Mouse (Mus musculus): ENCODE measurements at regions not wholly inside any gene's neighbourhood (a gene's known extent, or its start where the extent isn't known, plus 50 kb on each side); places are given as distances from the start of the nearest gene placed in this dataset.

DNA sequence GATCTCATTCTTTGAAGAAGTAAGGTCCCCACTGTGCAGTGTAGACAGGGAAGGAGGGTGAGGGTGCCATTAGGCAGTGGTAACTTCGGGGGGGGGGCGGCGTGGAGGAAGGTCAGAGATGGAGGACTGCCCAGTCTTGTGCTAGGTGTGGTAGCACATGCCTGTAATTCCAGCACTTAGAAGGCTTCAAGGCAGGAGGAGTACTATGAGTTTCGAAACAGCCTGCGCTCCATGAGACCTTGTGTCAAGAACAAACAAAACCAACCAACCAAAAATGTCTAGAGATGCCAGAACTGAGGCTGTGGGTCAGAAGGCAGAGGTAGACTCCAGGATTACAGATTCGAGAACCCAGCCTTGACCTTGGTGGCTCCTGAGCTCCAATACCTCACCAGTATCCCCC lies 130.8 kb downstream of the Pja1 start:
- no peak for DNase-seq (ENCODE audit: low spot score)

GRCm38 (mm10) chrX:99339081-99339876 lies 131.8 kb downstream of the Pja1 start:
- no peak for DNase-seq (ENCODE audit: low spot score)

- DNase-seq (ENCODE audit: low spot score), result no peak
Observed at GRCm38 (mm10) chrX:99336616-99337553, 134.2 kb downstream of the Pja1 start.

- no peak for DNase-seq (ENCODE audit: low spot score)
Observed at GRCm38 (mm10) chrX:99335886-99336589, 135.0 kb downstream of the Pja1 start.

GRCm38 (mm10) chrX:99332457-99332770 lies 138.7 kb downstream of the Pja1 start:
- no peak for DNase-seq (ENCODE audit: low spot score)

DNA sequence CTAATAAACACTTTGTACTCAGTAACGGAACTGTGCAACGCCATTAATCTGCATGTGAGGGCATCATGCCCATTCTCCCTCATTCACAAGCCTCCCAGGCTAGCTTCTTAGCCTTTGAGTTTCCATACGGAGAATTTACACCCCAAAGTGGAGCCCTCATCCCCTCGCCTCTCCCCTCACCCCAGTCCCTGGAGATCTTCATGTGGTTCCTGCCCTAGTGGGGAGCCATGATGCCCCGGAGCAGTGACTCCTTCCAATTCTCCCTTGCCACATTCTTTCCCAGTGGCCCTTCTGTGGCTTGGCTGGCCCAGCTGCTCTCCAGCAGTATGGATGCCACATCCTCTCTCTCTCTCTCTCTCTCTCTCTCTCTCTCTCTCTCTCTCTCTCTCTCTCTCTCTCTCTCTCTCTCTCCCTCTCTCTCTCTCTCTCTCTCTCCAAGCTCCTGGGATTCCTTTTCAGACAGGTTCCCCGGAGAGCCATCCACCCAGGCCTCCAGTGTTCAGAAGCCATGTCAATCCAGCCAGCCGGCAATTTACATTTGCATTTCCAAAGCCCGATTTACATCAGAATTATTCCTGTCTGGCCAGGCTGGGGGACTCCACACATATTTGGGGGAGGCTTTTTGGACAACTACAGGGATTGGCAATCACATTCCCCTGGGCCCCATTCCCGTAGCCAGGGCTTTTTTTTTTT lies 139.2 kb downstream of the Pja1 start:
- no peak for DNase-seq (ENCODE audit: low spot score)

GRCm38 (mm10) chrX:99330386-99330785 lies 140.7 kb downstream of the Pja1 start:
- DNase-seq (ENCODE audit: low spot score), result no peak

- DNase-seq (ENCODE audit: low spot score), result no peak
Observed at GRCm38 (mm10) chrX:99328576-99328975, 142.5 kb downstream of the Pja1 start.

- no peak for DNase-seq (ENCODE audit: low spot score)
Observed at GRCm38 (mm10) chrX:99326167-99326566, 144.9 kb downstream of the Pja1 start.

GRCm38 (mm10) chrX:99325460-99325859 lies 145.6 kb downstream of the Pja1 start:
- no peak for DNase-seq (ENCODE audit: low spot score)

DNA sequence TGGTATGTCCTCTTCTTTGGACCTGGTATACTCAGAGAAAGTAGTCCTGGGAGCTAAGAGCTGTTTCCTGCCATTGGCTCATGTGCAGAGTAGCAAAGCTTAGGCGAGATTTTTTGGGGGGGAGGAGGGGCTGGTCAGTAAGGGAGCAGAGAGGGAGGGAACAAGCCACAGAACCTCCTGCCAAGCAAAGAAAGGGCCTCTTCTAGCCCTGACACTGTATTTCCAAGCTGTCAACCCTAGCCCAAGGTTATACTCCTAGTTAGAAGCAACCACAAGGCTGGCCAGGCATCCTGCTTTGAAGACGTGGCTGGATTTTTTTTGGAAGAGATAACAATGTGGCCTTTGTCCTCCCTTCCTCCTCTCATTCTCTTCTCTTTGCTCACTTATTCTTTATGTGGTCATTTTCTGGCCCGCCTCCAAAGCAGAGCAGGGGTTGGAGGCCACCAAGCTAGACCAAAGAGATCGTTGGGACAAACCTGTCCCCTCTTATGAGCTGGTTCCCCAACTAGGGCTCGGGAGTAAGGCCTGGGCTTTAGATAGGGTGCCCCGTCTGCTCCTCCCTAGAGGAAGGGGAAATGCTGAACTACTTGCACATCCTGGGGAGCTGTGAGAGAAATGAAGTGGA lies 146.4 kb downstream of the Pja1 start:
- DNase-seq (ENCODE audit: low spot score), result no peak

DNA sequence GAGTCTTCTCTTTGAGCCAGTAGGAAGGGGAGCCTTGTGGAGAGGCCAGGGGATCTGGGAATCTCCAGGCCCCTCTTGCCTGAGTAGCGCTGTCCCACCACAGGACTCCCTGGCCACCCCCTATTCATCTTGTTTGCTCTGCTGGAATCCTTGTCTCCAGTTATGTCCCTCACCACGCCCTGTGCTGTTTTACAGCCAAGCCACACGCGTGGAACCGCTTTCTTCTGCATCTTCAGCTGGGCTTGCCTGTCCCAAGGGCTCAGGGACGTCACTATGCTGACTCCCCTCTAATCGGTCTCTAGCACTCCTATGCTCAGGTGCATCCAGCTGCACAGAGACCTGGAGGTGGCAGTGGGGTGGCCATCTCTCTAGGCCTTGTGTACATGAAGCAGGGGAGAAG lies 151.3 kb downstream of the Pja1 start:
- DNase-seq (ENCODE audit: low spot score), result no peak

DNA sequence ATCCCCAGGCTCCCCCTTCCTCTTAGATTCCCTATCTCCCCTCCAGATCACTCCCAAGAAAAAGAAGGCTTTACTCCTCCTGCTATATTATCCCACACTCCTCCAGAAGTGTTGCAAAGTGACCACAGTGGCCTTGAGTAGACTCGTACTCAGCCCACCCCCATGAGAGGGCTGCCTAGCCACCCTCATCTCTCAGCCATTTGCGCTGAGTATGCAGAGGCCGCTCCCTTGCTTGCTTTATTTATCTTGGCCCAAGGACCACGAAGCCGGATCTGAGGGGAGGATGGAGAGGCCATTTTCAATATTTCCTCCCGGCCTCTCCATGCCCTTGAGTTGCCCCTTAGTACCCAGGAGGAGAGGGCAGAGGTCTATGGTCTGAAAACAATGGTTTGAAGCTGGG lies 151.9 kb downstream of the Pja1 start:
- DNase-seq (ENCODE audit: low spot score), result no peak

GRCm38 (mm10) chrX:99318141-99318540 lies 152.9 kb downstream of the Pja1 start:
- no peak for DNase-seq (ENCODE audit: low spot score)

DNA sequence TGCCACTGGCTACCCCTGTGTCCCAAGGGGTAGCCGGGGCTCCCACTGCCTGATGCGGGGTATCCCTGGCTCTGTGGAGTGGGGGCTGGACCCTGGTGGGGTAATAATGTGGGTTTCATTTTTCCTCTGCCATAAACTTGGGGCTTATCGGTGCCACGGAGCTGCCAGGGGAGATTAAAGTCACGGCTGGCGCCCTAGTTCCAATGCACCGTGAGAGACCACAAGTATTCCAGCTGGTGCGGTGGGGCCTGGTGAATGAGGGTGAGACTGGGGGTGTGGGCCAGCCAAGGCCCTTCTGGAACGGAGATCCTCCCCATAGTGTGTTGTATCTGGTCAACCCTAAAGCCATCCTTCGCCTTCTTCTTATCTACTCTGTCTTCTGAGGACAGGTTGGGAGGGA lies 153.3 kb downstream of the Pja1 start:
- no peak for DNase-seq (ENCODE audit: low spot score)

- no peak for DNase-seq (ENCODE audit: low spot score)
Observed at GRCm38 (mm10) chrX:99316410-99317056, 154.5 kb downstream of the Pja1 start.

- DNase-seq (ENCODE audit: low spot score), result no peak
Observed at GRCm38 (mm10) chrX:99299110-99299509, 163.2 kb downstream of the Efnb1 start.

DNA sequence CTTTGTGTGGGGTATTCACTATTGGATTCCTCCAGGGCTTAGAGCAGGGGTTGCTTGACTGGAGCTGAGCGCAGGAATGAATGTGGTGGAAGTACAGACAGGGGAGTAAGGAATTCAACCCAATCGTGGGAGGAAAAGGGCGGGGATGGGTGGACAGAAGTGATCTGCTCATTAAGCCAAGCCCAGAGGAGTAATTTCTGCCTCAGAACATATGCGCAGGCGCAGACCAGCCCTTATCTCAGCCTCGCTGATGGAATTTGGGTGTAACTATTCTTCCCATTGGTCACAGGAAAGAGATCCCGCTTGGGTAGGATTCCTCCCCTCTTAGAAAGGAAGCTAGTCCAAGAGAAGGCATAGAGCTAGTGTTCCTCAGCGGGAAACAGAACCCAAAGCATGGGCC lies 158.8 kb downstream of the Efnb1 start:
- DNase-seq (ENCODE audit: low spot score), result no peak

GRCm38 (mm10) chrX:99293967-99294366 lies 158.0 kb downstream of the Efnb1 start:
- DNase-seq (ENCODE audit: low spot score), result no peak

DNA sequence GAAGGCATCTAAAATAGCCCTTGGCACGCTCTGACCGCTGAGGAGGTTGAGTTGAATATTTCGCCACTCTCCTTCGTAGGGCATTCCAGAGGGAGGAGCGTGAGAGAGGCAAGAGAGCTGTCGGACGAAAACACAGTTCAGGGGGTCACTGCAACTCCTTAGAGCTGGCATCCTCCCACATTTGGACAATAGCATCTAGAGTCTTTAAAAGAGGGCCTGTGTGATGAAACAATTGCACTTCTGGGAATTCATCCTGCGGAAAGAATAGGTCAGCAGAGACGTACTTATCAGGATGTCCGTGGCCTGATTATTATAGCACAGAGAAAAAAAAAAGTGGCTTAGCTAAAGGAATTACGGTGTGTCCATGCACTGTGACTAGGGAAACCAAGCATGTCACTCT lies 156.8 kb downstream of the Efnb1 start:
- DNase-seq (ENCODE audit: low spot score), result no peak

GRCm38 (mm10) chrX:99291965-99292364 lies 156.0 kb downstream of the Efnb1 start:
- no peak for DNase-seq (ENCODE audit: low spot score)
